11 mouse cellular contexts compared by ENCODE assay signal in the genomic region with DNA sequence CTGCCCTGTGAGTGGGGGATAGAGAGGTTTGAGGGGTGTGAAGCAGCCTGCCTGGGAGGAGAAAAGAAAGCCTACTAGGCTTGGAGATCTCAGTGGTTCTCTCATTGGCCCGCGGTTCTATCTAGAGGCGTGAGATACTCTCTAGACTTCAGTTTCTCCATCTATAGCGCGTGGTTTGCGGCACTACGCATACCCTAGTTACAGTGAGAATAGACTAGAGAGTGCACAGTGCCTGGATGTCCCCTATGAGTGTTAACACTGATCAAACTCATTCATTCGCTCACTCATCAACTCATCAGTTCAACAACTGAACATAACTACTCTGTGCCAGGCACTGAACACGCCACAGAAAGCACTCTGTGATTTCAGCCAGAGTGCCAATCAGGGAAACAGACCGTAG. TPM values are rescaled to one million over a fixed set of nuclear protein-coding genes. Genes with fewer than 3 reads are reported as not detected.
DNase-seq lines count a peak whose midpoint lies in the region; ATAC-seq lines count a peak whose summit lies in the region.
"Had no signal": no experiment of that assay in that cellular context is flagged by ENCODE, and none has a peak within 500 bp of the region (broad histone marks: within the 10 kb centered on the region; RNA-seq: fewer than 3 reads in every experiment).

No protein-coding gene starts in this region.

- H3K9ac ChIP-seq in hindbrain, embryonic 14.5 days = peak overlapping the region; percentile 87; the same call in 1 of the 2 replicates
- H3K9ac ChIP-seq in neural tube, embryonic 12.5 days = peak overlapping the region; percentile 36; the same call in 1 of the 2 replicates
- H3K9ac ChIP-seq: liver, embryonic 14.5 days had no signal

- H3K4me1 ChIP-seq in heart, embryonic 10.5 days = peaks cover 6% of the 10 kb centered on the region
- H3K4me1 ChIP-seq in forebrain, embryonic 10.5 days = peaks cover 74% of the 10 kb centered on the region
- H3K4me1 ChIP-seq in hindbrain, embryonic 14.5 days (replicated peaks; ENCODE audit: control insufficient read depth, insufficient read depth, low read length) = peaks cover 46% of the 10 kb centered on the region
- peaks cover 55% of the 10 kb centered on the region for H3K4me1 ChIP-seq in neural tube, embryonic 12.5 days

- peaks cover 65% of the 10 kb centered on the region for H3K27me3 ChIP-seq in heart, embryonic 10.5 days (ENCODE audit: insufficient read depth, poor library complexity, severe bottlenecking)
- H3K27me3 ChIP-seq in forebrain, embryonic 10.5 days (ENCODE audit: poor library complexity, severe bottlenecking) = peaks cover 28% of the 10 kb centered on the region
- H3K27me3 ChIP-seq in hindbrain, embryonic 14.5 days (ENCODE audit: control insufficient read depth, insufficient read depth, low read length) = no peaks in the 10 kb centered on the region
- H3K27me3 ChIP-seq in neural tube, embryonic 12.5 days (replicated peaks) = no peaks in the 10 kb centered on the region

- no peak overlapping the region for H3K4me3 ChIP-seq in heart, embryonic 10.5 days
- peak overlapping the region; percentile 81; the same call in 1 of the 2 replicates for H3K4me3 ChIP-seq in forebrain, embryonic 10.5 days
- H3K4me3 ChIP-seq in hindbrain, embryonic 14.5 days (replicated peaks; ENCODE audit: low read length) = 0 out of 2 replicates have a peak overlapping the region, but pooled peaks have one; percentile 3
- no peak overlapping the region; the same call in 1 of the 2 replicates for H3K4me3 ChIP-seq in neural tube, embryonic 12.5 days

- WGBS in heart, embryonic 10.5 days = 82% methylated on average over 10 of the region's 10 CpGs
- WGBS in forebrain, embryonic 10.5 days = 90% methylated on average over 10 of the region's 10 CpGs
- 66% methylated on average over 10 of the region's 10 CpGs for WGBS in hindbrain, embryonic 14.5 days
- 82% methylated on average over 10 of the region's 10 CpGs for WGBS in neural tube, embryonic 12.5 days

- H3K4me2 ChIP-seq in hindbrain, embryonic 14.5 days (replicated peaks) = peak overlapping the region; percentile 68
- H3K4me2 ChIP-seq in neural tube, embryonic 12.5 days (replicated peaks) = peak overlapping the region; percentile 68

- ATAC-seq in hindbrain, embryonic 14.5 days (ENCODE audit: low FRiP score) = no peak
- ATAC-seq in neural tube, embryonic 12.5 days (ENCODE audit: low FRiP score, low read depth) = no peak

- H3K9me3 ChIP-seq in heart, embryonic 10.5 days = 0 out of 2 replicates have a peak, but pooled peaks cover 4% of the 10 kb centered on the region
- no peaks in the 10 kb centered on the region for H3K9me3 ChIP-seq in forebrain, embryonic 10.5 days
- H3K9me3 ChIP-seq in hindbrain, embryonic 14.5 days (ENCODE audit: control insufficient read depth, low read length) = no peaks in the 10 kb centered on the region
- H3K9me3 ChIP-seq in neural tube, embryonic 12.5 days = no peaks in the 10 kb centered on the region

- no peak overlapping the region for H3K27ac ChIP-seq in heart, embryonic 10.5 days
- peak overlapping the region; percentile 93 for H3K27ac ChIP-seq in forebrain, embryonic 10.5 days
- peak overlapping the region; percentile 91 for H3K27ac ChIP-seq in hindbrain, embryonic 14.5 days
- H3K27ac ChIP-seq in neural tube, embryonic 12.5 days = peak overlapping the region; percentile 75
- H3K27ac ChIP-seq: liver, embryonic 14.5 days had no signal

- no peaks in the 10 kb centered on the region for H3K36me3 ChIP-seq in heart, embryonic 10.5 days
- peaks cover 29% of the 10 kb centered on the region for H3K36me3 ChIP-seq in forebrain, embryonic 10.5 days (replicated peaks)
- H3K36me3 ChIP-seq in hindbrain, embryonic 14.5 days (replicated peaks; ENCODE audit: control insufficient read depth, insufficient read depth) = peaks cover 7% of the 10 kb centered on the region; the same call in 1 of the 2 replicates
- H3K36me3 ChIP-seq in neural tube, embryonic 12.5 days = peaks cover 21% of the 10 kb centered on the region

- DNase-seq in heart, adult 11 months = peak; percentile 36
- DNase-seq in heart, embryonic 10.5 days (ENCODE audit: low spot score) = no peak
- no peak for DNase-seq in forebrain, embryonic 10.5 days (ENCODE audit: extremely low spot score, low spot score)
- DNase-seq in hindbrain, embryonic 14.5 days (ENCODE audit: low spot score) = no peak
- no peak for DNase-seq in spleen, postnatal 36 days (ENCODE audit: low spot score in 2 of 2)
- no peak for DNase-seq in kidney, postnatal 36 days
- DNase-seq in adrenal gland, adult 18-20 months (ENCODE audit: low spot score in 2 of 2) = no peak
- DNase-seq: B cell, adult 2 months; kidney, adult 2 months had no signal

RNA-seq across cellular contexts. Expression of gene Ttyh1, which starts 3.6 kb away (rescaled TPM):
- polyA plus RNA-seq in heart, embryonic 10.5 days (2016; fragmentation: Nextera tagmentation; extraction: Ambion mirVana) = 0.54 and 0.83 TPM in 2 replicates
- polyA plus RNA-seq in forebrain, embryonic 10.5 days (2016; fragmentation: Nextera tagmentation; extraction: Ambion mirVana) = 32.6 and 33.0 TPM in 2 replicates
- 148 and 151 TPM in 2 replicates for polyA plus RNA-seq in hindbrain, embryonic 14.5 days (2014; fragmentation: Nextera tagmentation; extraction: Ambion mirVana)
- polyA plus RNA-seq in neural tube, embryonic 12.5 days (2016; fragmentation: Nextera tagmentation; extraction: Ambion mirVana) = 111 and 113 TPM in 2 replicates
- 1 to 10 TPM; 1.3 to 1.9 TPM for total RNA-seq in adrenal gland, adult 18-20 months (2021)

RNA-seq across cellular contexts. Expression of gene Leng8, which starts 14.1 kb away (rescaled TPM):
- 72.6 and 75.1 TPM in 2 replicates for polyA plus RNA-seq in heart, embryonic 10.5 days (2016; fragmentation: Nextera tagmentation; extraction: Ambion mirVana)
- 60.6 and 61.5 TPM in 2 replicates for polyA plus RNA-seq in forebrain, embryonic 10.5 days (2016; fragmentation: Nextera tagmentation; extraction: Ambion mirVana)
- 65.3 and 66.7 TPM in 2 replicates for polyA plus RNA-seq in hindbrain, embryonic 14.5 days (2014; fragmentation: Nextera tagmentation; extraction: Ambion mirVana)
- polyA plus RNA-seq in neural tube, embryonic 12.5 days (2016; fragmentation: Nextera tagmentation; extraction: Ambion mirVana) = 92.7 and 110 TPM in 2 replicates
- total RNA-seq in adrenal gland, adult 18-20 months (2021) = 100 to 1,000 TPM in 1 of 2 experiments, 10 to 100 TPM in 1; 86.8 to 106 TPM

RNA-seq across cellular contexts. Expression of gene Leng9, which starts 27.4 kb away (rescaled TPM):
- 1.8 and 2.2 TPM in 2 replicates for polyA plus RNA-seq in heart, embryonic 10.5 days (2016; fragmentation: Nextera tagmentation; extraction: Ambion mirVana)
- polyA plus RNA-seq in forebrain, embryonic 10.5 days (2016; fragmentation: Nextera tagmentation; extraction: Ambion mirVana) = 1.7 and 1.8 TPM in 2 replicates
- polyA plus RNA-seq in hindbrain, embryonic 14.5 days (2014; fragmentation: Nextera tagmentation; extraction: Ambion mirVana) = 3.1 and 3.7 TPM in 2 replicates
- 3.4 and 4.0 TPM in 2 replicates for polyA plus RNA-seq in neural tube, embryonic 12.5 days (2016; fragmentation: Nextera tagmentation; extraction: Ambion mirVana)
- total RNA-seq in adrenal gland, adult 18-20 months (2021) = 10 to 100 TPM in 1 of 2 experiments, 1 to 10 TPM in 1; 9.1 to 10.8 TPM

RNA-seq across cellular contexts. Expression of gene Cdc42ep5, which starts 41.9 kb away (rescaled TPM):
- 27.4 and 35.7 TPM in 2 replicates for polyA plus RNA-seq in heart, embryonic 10.5 days (2016; fragmentation: Nextera tagmentation; extraction: Ambion mirVana)
- polyA plus RNA-seq in forebrain, embryonic 10.5 days (2016; fragmentation: Nextera tagmentation; extraction: Ambion mirVana) = 18.3 and 22.1 TPM in 2 replicates
- polyA plus RNA-seq in hindbrain, embryonic 14.5 days (2014; fragmentation: Nextera tagmentation; extraction: Ambion mirVana) = 7.0 and 7.2 TPM in 2 replicates
- polyA plus RNA-seq in neural tube, embryonic 12.5 days (2016; fragmentation: Nextera tagmentation; extraction: Ambion mirVana) = 14.1 and 14.2 TPM in 2 replicates
- total RNA-seq in adrenal gland, adult 18-20 months (2021) = 10 to 100 TPM; 22.9 to 26.9 TPM

RNA-seq across cellular contexts. Expression of gene Lair1, which starts 59.8 kb away (rescaled TPM):
- polyA plus RNA-seq in heart, embryonic 10.5 days (2016; fragmentation: Nextera tagmentation; extraction: Ambion mirVana) = 0.15 and 0.21 TPM in 2 replicates
- 0.26 and 0.51 TPM in 2 replicates for polyA plus RNA-seq in forebrain, embryonic 10.5 days (2016; fragmentation: Nextera tagmentation; extraction: Ambion mirVana)
- polyA plus RNA-seq in hindbrain, embryonic 14.5 days (2014; fragmentation: Nextera tagmentation; extraction: Ambion mirVana) = 2.8 and 3.4 TPM in 2 replicates
- polyA plus RNA-seq in neural tube, embryonic 12.5 days (2016; fragmentation: Nextera tagmentation; extraction: Ambion mirVana) = 2.5 and 3.1 TPM in 2 replicates
- 1 to 10 TPM; 2.1 to 4.3 TPM for total RNA-seq in adrenal gland, adult 18-20 months (2021)

Comparison
In these comparisons a context has a peak if more than half of its experiments do, and no peak if none do; other contexts are left out.
1. H3K4me3 ChIP-seq: peak in forebrain, embryonic 10.5 days (single experiment) and hindbrain, embryonic 14.5 days (single experiment); none in heart, embryonic 10.5 days (single experiment) and neural tube, embryonic 12.5 days (single experiment).
2. RNA of gene Ttyh1, which starts 3.6 kb away (polyA plus RNA-seq): 148 to 151 TPM in hindbrain, embryonic 14.5 days, 111 to 113 TPM in neural tube, embryonic 12.5 days and 32.6 to 33.0 TPM in forebrain, embryonic 10.5 days; 0.54 to 0.83 TPM in heart, embryonic 10.5 days; every median in the first group is over 10 times any median in the second.